Mouse (Mus musculus) hindbrain, embryonic 11.5 days (tissue): ENCODE measurements around the gene Fnip1. TPM values are rescaled to one million over a fixed set of nuclear protein-coding genes. Genes with fewer than 3 reads are reported as not detected.

Experiments used
- ATAC-seq: fragments of 200-750 bp; cut with Nextera tagmentation; 2 replicates; pipeline ENCODE4 v1.8.0; 2017; ENCODE audit warnings: mild to moderate bottlenecking, moderate TSS enrichment, moderate library complexity; ENCODE audit not compliant: low FRiP score
- DNase-seq: peaks from one replicate; pipeline ENCODE4 v3.0.0-alpha.2; 2015; ENCODE audit warnings: low spot score
- H3K27ac ChIP-seq: fragments of 300-500 bp; sonication (generic); 2 replicates; pipeline ENCODE4 v1.5.1; 2014; ENCODE audit warnings: mild to moderate bottlenecking, low read depth, low read length
- H3K27me3 ChIP-seq: fragments of 300-500 bp; sonication (generic); 2 replicates; pipeline ENCODE4 v1.6.1; 2014; ENCODE audit warnings: mild to moderate bottlenecking, low read length, moderate library complexity, mixed read lengths; ENCODE audit not compliant: control insufficient read depth, insufficient read depth
- H3K36me3 ChIP-seq: fragments of 300-500 bp; sonication (generic); 2 replicates; pipeline ENCODE4 v1.6.1; 2014; ENCODE audit warnings: mild to moderate bottlenecking, low read length, moderate library complexity, mixed read lengths; ENCODE audit not compliant: control insufficient read depth, insufficient read depth
- H3K4me1 ChIP-seq: fragments of 300-500 bp; sonication (generic); replicated peaks from 2 replicates; pipeline ENCODE4 v1.6.1; 2014; ENCODE audit warnings: low read length, mixed read lengths; ENCODE audit not compliant: control insufficient read depth, insufficient read depth
- H3K4me2 ChIP-seq: fragments of 300-500 bp; sonication (generic); replicated peaks from 2 replicates; pipeline ENCODE4 v1.6.1; 2014; ENCODE audit warnings: mild to moderate bottlenecking, low read depth, low read length
- H3K4me3 ChIP-seq: fragments of 300-500 bp; sonication (generic); 2 replicates; pipeline ENCODE4 v1.5.1; 2014; ENCODE audit warnings: low read depth, low read length
- H3K9ac ChIP-seq: fragments of 300-500 bp; sonication (generic); 2 replicates; pipeline ENCODE4 v1.6.1; 2014; ENCODE audit warnings: low read depth, low read length
- H3K9me3 ChIP-seq: fragments of 300-500 bp; sonication (generic); 2 replicates; pipeline ENCODE4 v1.6.1; 2016; ENCODE audit warnings: low read length; ENCODE audit not compliant: control insufficient read depth
- whole genome bisulfite sequencing: fragments of 180-500 bp; shearing (Covaris S2); extraction: QIAGEN DNeasy Blood & Tissue Kit; methylation state at CpG from one replicate; pipeline ENCODE4 v1.1.7; 2014; 5-methylcytosine and 5-hydroxymethylcytosine counted together
- polyA plus RNA-seq: library from polyadenylated mRNA; unstranded; fragments of >200 nt; fragmentation: Nextera tagmentation; extraction: Ambion mirVana; gene quantifications from 2 replicates; pipeline ENCODE4 v1.2.1, GENCODE M21; 2014

Gene Fnip1
- polyA plus RNA-seq, 1 experiment from 2014 or later = 14.5 TPM

- DNase-seq (no peak), ATAC-seq (no peak)
- no peaks in the 10 kb centered on the region for H3K36me3 ChIP-seq
- H3K4me1 ChIP-seq = no peaks in the 10 kb centered on the region
- no peak overlapping the region for H3K27ac ChIP-seq
- no peaks in the 10 kb centered on the region for H3K27me3 ChIP-seq
- H3K9me3 ChIP-seq = no peaks in the 10 kb centered on the region
- H3K4me2 ChIP-seq = no peak overlapping the region
- no peak overlapping the region for H3K4me3 ChIP-seq
- WGBS = 67% methylated on average over 6 of the region's 6 CpGs
- no peak overlapping the region for H3K9ac ChIP-seq
These were observed 25.0 kb upstream of the Fnip1 start for GRCm38 (mm10) chr11:54413017-54413416.

GRCm38 (mm10) chr11:54423007-54423406, 15.0 kb upstream of the Fnip1 start:
- 89% methylated on average over 4 of the region's 4 CpGs for WGBS
- H3K27ac ChIP-seq = no peak overlapping the region
- no peaks in the 10 kb centered on the region for H3K4me1 ChIP-seq
- no peak for DNase-seq
- H3K9me3 ChIP-seq = no peaks in the 10 kb centered on the region
- H3K27me3 ChIP-seq = no peaks in the 10 kb centered on the region
- H3K4me3 ChIP-seq = no peak overlapping the region
- H3K4me2 ChIP-seq = no peak overlapping the region
- no peak overlapping the region for H3K9ac ChIP-seq
- ATAC-seq = no peak
- no peaks in the 10 kb centered on the region for H3K36me3 ChIP-seq

- no peak for DNase-seq
- H3K36me3 ChIP-seq = no peaks in the 10 kb centered on the region
- H3K4me2 ChIP-seq = no peak overlapping the region
- H3K4me3 ChIP-seq = no peak overlapping the region
- 84% methylated on average over 5 of the region's 5 CpGs for WGBS
- H3K4me1 ChIP-seq = no peaks in the 10 kb centered on the region
- H3K27ac ChIP-seq = no peak overlapping the region
- no peak overlapping the region for H3K9ac ChIP-seq
- no peaks in the 10 kb centered on the region for H3K27me3 ChIP-seq
- ATAC-seq = no peak
- no peaks in the 10 kb centered on the region for H3K9me3 ChIP-seq
These were observed 11.7 kb upstream of the Fnip1 start for GRCm38 (mm10) chr11:54426267-54426666.

GRCm38 (mm10) chr11:54427138-54427537, 10.9 kb upstream of the Fnip1 start:
- no peak for DNase-seq
- Histone ChIP-seq H3K4me1 (no peaks in the 10 kb centered on the region), H3K27me3 (no peaks in the 10 kb centered on the region), H3K4me2 (no peak overlapping the region), H3K9ac (no peak overlapping the region), H3K27ac (no peak overlapping the region), H3K9me3 (no peaks in the 10 kb centered on the region), H3K4me3 (no peak overlapping the region), H3K36me3 (no peaks in the 10 kb centered on the region)
- 84% methylated on average over 2 of the region's 2 CpGs for WGBS
- ATAC-seq = no peak

- Histone ChIP-seq H3K36me3 (no peaks in the 10 kb centered on the region), H3K27ac (no peak overlapping the region), H3K27me3 (no peaks in the 10 kb centered on the region), H3K4me2 (no peak overlapping the region), H3K4me3 (no peak overlapping the region), H3K9ac (no peak overlapping the region), H3K9me3 (no peaks in the 10 kb centered on the region), H3K4me1 (no peaks in the 10 kb centered on the region)
- WGBS = 84% methylated on average over 12 of the region's 12 CpGs
- DNase-seq (no peak), ATAC-seq (no peak)
These were observed 10.2 kb upstream of the Fnip1 start for GRCm38 (mm10) chr11:54427695-54428352.

GRCm38 (mm10) chr11:54429224-54429623, 8.8 kb upstream of the Fnip1 start:
- no peaks in the 10 kb centered on the region for H3K27me3 ChIP-seq
- no peaks in the 10 kb centered on the region for H3K4me1 ChIP-seq
- H3K4me2 ChIP-seq = no peak overlapping the region
- no peak overlapping the region for H3K9ac ChIP-seq
- H3K4me3 ChIP-seq = no peak overlapping the region
- 91% methylated on average over 2 of the region's 2 CpGs for WGBS
- ATAC-seq = no peak
- DNase-seq = no peak
- H3K36me3 ChIP-seq = no peaks in the 10 kb centered on the region
- H3K9me3 ChIP-seq = no peaks in the 10 kb centered on the region
- H3K27ac ChIP-seq = no peak overlapping the region

GRCm38 (mm10) chr11:54435797-54436196, 2.2 kb upstream of the Fnip1 start:
- H3K36me3 ChIP-seq = no peaks in the 10 kb centered on the region

GRCm38 (mm10) chr11:54437310-54437822, 633 bp upstream of the Fnip1 start:
- no peaks in the 10 kb centered on the region for H3K27me3 ChIP-seq
- H3K27ac ChIP-seq = no peak overlapping the region
- H3K4me2 ChIP-seq = peak overlapping the region; percentile 64
- 63% methylated on average over 8 of the region's 8 CpGs for WGBS
- H3K36me3 ChIP-seq = no peaks in the 10 kb centered on the region
- H3K4me3 ChIP-seq = peak overlapping the region; percentile 94
- H3K9me3 ChIP-seq = no peaks in the 10 kb centered on the region
- ATAC-seq (no peak), DNase-seq (peak; percentile 25)
- peak overlapping the region; percentile 45; the same call in 1 of the 2 replicates for H3K9ac ChIP-seq
- no peaks in the 10 kb centered on the region for H3K4me1 ChIP-seq

More at GRCm38 (mm10) chr11:54435797-54436196, 2.2 kb upstream of the Fnip1 start:
- Histone ChIP-seq H3K9me3 (no peaks in the 10 kb centered on the region), H3K4me2 (no peak overlapping the region), H3K9ac (no peak overlapping the region), H3K27me3 (no peaks in the 10 kb centered on the region), H3K4me1 (no peaks in the 10 kb centered on the region), H3K27ac (no peak overlapping the region), H3K4me3 (no peak overlapping the region)
- 90% methylated on average over 1 of the region's 1 CpGs for WGBS
- ATAC-seq = no peak
- DNase-seq = no peak

GRCm38 (mm10) chr11:54438366-54438781, 375 bp downstream of the Fnip1 start:
- no peaks in the 10 kb centered on the region for H3K9me3 ChIP-seq
- H3K27me3 ChIP-seq = no peaks in the 10 kb centered on the region
- no peaks in the 10 kb centered on the region for H3K4me1 ChIP-seq
- H3K4me2 ChIP-seq = peak overlapping the region; percentile 64
- H3K36me3 ChIP-seq = no peaks in the 10 kb centered on the region
- no peak; the same call in 1 of the 2 replicates for ATAC-seq
- no peak for DNase-seq
- peak overlapping the region; percentile 86 for H3K9ac ChIP-seq
- H3K27ac ChIP-seq = peak overlapping the region; percentile 65
- peak overlapping the region; percentile 94 for H3K4me3 ChIP-seq
- under 1% methylated on average over 47 of the region's 47 CpGs for WGBS
